Mouse (Mus musculus): Measurements from ENCODE around the gene Zfp112. TPM values are rescaled to one million over a fixed set of nuclear protein-coding genes. Genes with fewer than 3 reads are reported as not detected.
"Not testable (repeated sequence)": the region's sequence is repeated elsewhere in the genome, so short reads cannot be mapped to it uniquely, and the experiment has no call there.

Gene Zfp112
- total RNA-seq (2021): 10 to 100 TPM; 10.6 to 11.2 TPM
- long read RNA-seq, partial matches to known transcripts: 4 of 10 reads
- long read RNA-seq, other reads (novel, unspliced or antisense): 5 of 10 reads

DNA sequence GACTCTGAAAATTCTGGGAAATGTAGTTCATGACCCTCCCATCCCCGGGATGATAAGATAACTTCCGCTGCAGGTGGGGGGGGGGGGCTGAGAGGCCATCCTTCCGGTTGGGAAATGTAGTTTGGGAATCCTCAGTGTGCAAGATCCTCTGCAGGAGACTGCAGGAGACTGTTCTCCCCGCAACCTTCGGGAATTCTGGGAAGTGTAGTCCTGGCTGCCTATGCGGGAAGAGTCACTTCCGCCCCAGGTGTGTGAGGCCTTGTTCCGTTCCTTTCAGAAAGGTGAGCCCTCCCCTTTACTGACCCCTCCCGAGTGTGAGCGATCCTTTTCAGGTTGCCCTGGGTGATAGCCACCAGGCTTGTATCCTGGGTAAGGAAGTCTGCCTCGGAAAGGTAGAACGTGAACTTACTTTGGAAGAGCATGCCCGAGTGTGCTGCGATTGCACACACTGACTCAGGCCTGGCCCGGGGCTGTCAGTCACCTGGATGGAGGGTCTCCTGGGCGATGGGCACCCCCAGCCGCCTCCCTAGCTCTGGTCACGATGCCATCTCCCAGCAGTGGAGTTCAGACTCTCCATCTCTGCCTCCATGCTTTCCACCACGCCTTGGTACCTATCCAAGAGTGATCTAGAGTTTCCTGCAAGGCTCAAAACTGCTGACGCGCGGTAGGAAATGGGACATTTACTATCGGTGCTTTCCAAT lies at the start of gene Zfp112:
TSS of gene Zfp112 (plus strand) at position 159 of the 701 bp plus-strand sequence.
- DNase-seq (ENCODE audit: low spot score in 2 of 2): peak; percentile 82 to 88

DNA sequence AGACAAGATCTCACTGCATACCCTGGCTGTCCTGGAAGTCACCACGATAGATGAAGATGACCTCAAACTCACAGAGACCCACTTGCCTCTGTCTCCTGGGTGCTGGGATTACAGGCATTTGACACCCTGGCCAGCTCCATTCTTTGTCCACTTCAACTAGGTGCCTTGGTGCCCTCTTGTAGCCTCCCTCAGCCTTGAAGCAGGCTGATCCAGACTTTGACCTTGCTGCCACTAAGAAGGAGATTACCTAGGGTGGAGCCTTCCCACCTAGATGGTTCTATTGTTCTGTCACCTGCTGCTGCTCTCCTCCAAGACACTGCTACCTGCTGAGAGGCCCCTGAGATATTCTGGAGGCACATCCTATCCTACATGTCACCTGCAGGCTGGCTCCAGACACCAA lies 37.7 kb upstream of the Zfp112 start:
- not testable (repeated sequence) for DNase-seq (ENCODE audit: low spot score in 2 of 2)

DNA sequence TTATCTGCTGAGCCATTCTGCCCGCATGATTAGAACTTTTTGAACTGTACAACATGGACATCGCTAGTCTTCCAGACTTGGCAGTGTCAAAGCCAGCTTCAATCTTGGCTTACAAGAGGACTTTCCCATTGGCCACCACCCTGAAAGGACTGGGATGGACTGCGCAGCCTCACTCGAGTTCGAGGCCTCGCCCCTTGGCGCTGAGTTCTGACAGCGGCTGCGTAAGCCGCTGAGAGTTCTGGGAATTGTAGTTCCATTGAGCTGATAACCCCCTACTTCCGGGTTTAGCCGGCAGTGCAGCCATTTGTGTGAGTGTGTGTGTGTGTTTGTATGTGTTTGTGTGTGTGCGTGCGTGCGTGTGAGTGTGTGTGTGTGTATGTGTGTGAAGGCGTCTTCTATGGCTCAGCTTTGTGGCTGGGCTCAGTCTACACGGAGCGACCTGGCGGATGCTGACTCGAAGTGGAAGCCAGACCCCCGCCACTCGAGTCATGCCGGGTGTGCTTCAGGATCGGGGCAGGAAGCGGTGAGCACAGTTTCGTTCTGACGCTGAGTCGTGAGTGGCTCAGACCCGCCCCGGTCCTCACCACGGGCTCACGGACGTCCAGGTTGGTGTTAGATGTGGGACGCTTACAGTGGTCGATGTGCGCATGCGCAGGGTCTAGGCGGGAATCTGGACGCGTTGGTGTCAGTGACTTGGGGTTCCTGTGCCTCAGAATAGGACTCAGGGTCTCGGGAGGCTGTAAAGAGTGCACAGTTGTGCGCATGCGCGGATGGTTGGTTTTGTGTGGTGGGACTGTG lies 30.3 kb upstream of the Zfp112 start, which contains the start of gene Zfp180:
TSS of gene Zfp180 (plus strand) at position 291 of the 798 bp plus-strand sequence.
- peak; percentile 93 to 98 for DNase-seq (ENCODE audit: low spot score in 2 of 2)

DNA sequence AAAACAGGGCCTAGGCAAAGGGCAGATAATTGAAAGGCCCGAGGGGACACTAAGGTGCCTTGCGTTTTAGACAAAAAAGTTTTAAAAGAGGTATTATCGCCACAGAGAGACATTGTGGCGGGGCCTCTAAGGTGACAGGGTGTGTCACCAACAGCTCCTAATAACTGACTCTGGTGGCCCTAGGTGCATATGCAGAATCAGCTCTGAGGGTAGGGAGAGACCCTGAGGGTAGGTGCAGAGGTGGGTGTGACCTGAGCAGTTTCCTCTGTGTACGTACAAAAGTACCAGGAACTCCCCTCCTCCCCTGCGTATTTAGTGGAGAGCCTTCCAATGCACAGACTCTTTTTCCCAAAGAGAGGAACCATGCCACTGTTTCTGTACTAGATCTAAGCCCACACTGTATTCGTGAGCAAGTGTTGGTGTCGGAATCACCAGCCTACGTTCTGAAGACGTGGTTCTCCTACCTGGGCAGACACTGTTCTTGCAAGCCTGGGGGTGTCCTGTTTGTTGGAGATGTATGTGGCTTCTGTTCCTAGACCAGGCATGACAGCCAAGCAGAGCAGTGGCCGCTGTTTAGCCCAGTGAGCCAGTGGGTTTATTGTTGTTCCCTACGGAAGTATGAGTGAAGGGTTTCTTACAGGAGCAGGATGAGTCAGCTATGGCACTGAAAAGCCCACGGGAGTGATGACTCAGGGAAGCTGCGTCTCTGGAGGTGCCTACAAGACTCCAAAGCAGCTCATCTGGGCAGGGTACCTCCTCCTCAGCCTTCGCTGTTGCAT lies 29.5 kb upstream of the Zfp112 start:
- peak in 1 of 2 experiments; percentile 9 for DNase-seq (ENCODE audit: low spot score in 2 of 2)

DNA sequence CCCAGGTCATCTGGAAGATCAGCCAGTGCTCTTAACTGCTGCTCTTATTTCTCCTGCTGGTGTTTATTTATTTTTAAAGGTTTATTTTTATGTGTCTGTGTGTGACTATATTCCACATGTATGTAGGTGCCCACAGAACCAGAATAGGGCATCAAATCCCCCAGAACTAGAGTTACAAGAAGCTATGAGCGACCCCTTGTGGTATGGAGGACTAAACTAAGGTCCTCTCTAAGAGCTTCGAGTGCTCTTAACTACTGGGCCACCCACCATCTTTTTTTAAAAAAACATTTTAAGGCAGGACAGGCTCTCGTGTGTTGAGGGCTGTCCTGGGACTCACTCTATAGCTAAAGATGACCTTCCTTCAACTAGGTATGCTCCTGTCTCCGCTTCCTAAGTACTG lies 25.2 kb upstream of the Zfp112 start:
- no peak for DNase-seq (ENCODE audit: low spot score in 2 of 2)

DNA sequence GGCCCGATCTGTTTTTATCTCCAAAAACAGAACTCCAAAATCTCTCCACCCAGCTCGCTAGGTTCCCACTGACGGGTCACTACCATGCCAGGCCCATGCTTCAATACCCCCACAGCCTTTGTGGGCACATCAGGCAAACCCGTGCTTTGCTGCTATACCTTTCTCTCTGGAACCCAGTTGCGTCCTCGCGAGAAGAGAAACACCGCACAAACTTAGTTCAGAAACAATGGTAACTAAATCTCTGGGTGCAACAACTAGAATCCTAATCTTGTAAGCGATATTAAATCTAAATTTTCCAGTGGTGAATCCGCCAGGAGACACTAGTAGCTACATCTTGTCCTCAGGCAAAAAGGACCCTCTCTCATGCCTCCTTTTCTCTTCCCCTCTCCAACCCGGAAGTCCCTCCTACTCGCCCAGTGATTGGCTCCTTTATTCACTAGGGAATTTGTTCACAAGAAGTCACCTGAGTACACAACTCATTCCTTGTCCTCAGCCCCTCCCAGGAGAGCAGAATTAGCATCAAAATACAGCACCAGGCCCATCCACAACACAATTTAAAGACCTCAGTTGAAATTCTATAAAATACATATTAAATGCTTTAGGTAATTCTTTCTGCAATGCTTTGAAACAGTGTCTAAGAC lies 24.5 kb upstream of the Zfp112 start:
- no peak for DNase-seq (ENCODE audit: low spot score in 2 of 2)

DNA sequence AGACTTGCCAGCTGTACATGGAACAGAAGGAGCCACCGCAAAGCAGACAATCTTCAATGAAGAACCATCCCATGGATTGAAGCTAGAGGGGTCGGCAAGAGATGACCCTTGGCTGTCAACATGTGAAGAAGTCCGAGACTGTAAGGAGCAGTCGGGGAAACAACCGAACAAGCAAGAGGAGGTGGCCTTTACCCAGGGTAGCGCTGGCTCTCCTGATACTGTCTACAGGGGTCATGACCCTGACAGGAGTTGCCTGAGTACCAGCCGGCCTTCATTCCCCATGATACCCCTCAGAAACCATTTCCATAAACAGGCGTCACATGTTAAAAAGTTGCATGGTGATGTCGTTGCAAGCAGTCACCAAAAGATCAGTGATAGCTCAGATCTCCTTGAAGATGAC lies 7.7 kb upstream of the Zfp112 start:
- no peak for DNase-seq (ENCODE audit: low spot score in 2 of 2)

DNA sequence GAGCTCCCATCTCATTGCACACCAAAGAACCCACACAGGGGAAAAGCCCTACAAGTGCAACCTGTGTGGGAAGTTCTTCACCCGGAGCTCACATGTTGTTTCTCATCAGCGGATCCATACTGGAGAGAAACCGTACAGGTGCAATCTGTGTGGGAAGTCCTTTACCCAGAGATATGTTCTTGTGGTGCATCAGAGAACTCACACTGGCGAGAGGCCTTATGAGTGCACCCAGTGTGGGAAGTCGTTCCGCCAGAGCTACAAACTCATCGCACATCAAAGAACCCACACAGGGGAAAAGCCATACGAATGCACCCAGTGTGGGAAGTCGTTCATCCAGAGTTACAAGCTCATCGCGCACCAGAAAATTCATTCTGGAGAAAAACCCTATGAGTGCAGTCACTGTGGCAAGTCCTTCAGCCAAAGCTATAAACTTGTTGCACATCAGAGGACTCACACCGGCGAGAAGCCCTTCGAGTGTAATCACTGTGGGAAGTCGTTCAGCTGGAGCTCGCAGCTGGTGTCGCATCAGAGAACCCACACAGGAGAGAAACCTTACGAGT lies 6.9 kb upstream of the Zfp112 start:
- DNase-seq (ENCODE audit: low spot score in 2 of 2): no peak

DNA sequence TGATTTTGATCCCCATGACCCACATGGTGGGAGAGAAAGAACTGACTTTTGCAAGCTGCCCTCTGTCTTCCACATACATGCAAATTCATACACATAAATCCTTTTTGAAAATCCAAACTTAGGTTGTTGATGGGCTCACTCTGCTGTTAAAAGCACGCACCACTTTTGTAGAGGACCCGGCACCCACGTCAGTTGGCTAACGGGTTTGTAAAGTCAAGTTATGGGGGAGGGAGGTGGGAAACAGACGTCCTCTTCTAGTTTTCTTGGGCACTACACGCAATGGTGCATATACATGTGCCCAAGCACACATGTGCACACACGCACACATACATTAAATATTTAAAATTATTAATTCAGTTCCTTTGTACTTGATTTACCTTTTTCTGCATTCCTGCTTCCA lies 1.3 kb upstream of the Zfp112 start:
- DNase-seq (ENCODE audit: low spot score in 2 of 2): no peak

DNA sequence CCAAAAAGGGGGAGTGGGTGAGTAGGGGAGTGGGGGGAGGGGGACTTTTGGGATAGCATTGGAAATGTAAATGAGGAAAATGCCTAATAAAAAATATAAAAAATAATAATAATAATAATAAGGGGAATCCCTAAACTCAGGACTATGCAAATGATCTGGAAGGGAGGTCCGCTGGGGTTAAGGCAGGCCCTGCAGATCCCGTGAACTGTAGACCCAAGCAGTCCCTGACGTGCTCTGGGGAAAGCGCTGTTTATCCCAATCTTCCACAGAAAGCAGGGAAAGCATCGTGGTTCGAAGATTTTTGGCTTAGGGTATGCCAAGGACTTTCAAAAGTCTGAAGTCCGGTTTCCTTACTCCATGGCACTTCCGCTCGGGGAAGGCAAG lies 350 bp upstream of the Zfp112 start:
- no peak for DNase-seq (ENCODE audit: low spot score in 2 of 2)

DNA sequence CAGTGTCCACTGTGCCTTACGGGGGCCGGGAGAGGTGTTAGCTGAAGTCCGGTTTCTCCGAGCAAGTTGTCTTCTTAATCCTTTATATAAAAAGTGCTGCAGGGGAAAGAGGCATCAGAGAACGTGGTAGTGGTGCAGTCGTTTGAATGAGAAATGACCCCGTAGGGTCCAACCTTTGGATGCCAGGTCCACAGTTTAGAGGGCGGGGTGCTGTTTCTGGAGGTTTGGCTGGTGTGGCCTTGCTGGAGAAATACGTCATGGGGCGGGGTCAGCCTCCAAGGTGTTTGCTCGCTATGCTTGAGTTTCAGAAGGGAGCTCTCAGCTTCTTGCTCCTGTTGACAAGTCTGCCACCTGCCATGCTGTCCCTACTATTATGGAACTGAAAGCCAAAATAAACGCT lies 887 bp downstream of the Zfp112 start:
- DNase-seq (ENCODE audit: low spot score in 2 of 2): peak in 1 of 2 experiments; percentile 16

DNA sequence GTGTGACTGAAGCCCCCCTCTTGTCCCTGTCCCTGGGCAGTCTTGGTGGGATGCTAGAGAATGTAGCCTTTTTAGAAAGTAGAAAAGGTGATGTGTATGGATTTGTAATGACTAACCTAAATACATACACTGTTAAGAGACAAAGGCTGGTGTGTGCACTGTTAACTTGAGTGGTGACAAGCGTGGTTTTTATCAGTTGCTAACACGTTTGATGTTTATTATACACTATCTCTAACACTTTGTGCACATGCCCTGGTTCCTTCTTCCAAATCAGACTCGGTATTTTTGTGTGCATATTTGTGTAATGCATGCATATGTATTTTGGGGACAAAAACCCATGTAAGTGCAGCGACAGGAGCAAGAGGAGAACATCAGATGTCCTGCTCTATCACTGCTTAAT lies 4.5 kb downstream of the Zfp112 start:
- DNase-seq (ENCODE audit: low spot score in 2 of 2): no peak

DNA sequence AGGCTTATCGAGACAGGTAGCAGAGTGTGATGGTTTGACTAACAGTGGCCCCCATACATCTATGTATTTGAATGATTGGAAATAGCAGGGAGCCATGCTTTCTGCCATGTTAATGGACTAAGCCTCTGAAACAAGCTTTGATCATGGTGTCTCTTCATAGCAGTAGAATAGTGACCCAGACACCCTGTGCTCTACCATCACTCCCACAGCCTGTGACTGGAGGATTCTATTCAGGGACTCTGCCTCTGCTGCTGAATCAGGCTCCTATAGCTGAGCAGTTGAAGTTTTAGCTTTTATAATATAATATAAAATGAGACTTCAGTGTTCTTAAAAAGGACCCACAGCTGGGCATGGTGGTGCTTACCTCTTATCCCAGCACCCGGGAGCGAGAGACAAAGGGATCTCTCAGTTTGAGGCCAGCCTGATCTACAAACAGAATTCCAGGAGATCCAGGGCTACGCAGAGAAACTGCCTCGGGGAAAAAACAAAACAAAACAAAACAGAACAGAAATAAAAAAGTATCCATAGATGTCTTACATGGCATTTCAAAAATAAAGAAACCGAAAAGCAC lies 21.4 kb downstream of the Zfp112 start:
- DNase-seq (ENCODE audit: low spot score in 2 of 2): no peak

DNA sequence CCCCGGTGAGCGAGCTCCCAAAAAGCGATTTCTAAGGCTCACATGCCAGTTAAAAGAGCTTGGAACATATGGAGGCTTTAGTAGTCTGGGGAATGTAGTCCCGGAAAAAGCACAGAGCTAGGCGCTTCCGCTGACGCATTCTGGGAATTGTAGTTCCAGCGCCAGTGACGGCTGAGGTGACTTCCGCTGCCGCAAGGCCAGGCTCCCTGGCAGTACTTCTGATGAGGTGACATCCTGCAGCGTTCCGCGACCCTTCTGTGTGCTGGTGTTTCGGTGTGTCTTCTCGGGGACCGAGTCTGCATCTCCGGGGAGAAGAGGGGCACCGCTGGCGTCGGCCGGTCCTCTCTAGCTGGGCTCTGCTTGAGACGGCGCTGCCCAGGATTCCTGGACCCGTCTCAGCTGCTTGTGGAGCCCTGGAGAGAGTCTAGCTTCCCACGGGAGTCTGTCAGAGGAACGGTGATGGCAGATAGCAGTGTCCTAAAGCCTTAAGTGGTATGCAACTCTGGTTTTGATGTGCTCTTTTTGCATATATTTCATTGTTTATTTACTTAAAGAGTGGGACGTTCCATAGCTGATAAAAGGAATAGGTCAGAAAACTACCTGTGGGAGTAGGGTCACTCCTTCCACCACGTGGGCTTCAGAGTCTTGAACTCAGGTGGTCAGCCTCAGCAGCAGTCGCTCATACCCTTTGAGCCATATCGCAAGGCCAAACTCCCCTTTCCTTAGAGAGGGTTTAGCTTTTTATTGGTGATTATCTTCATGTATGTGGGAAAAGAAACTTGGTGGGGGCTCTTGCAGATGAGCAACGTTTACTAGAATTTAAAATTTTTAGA lies 22.1 kb downstream of the Zfp112 start, which contains the start of gene Zfp235:
TSS of gene Zfp235 (plus strand) at position 174 of the 833 bp plus-strand sequence.
- DNase-seq (ENCODE audit: low spot score in 2 of 2): peak; percentile 91 to 96

DNA sequence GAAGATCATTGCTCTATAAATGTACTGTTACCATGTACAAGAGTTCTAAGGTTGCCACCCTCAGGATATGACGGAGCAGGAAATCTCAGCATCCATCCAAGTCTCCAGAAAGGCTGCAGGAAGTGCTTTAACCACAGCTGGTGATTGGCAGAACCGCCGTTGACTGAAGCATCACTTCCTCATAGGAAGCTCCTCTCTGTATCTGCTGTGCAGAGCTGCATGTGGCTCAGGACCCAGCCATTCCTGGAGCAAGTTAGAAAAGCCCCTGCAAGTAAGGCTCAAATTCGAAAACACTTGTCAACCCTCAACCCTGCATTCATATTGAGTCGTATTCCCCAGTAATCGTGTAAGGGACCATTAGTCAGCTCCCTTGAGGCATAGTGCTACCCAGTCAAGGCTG lies 30.5 kb downstream of the Zfp112 start:
- DNase-seq (ENCODE audit: low spot score in 2 of 2): no peak

DNA sequence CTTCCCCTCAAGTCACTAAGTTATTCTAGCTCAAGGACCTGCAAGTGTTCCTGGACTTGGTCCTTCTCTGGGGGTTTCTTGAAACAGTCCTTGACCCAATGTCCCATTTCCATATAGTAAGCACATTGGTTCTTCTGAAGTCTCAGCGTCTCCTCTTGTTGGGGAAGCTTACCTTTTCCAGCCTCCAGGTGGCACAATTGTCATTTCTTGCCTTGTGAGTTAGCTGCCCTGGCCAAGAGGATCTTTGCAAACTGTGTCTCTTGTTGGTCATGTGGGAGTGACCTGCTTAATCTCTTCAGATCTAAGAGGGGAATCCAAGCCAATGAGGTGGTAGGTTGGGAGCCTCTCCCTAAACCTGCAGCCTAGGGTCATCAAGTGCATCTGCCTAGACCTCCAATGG lies 41.2 kb downstream of the Zfp112 start:
- DNase-seq (ENCODE audit: low spot score in 2 of 2): no peak

DNA sequence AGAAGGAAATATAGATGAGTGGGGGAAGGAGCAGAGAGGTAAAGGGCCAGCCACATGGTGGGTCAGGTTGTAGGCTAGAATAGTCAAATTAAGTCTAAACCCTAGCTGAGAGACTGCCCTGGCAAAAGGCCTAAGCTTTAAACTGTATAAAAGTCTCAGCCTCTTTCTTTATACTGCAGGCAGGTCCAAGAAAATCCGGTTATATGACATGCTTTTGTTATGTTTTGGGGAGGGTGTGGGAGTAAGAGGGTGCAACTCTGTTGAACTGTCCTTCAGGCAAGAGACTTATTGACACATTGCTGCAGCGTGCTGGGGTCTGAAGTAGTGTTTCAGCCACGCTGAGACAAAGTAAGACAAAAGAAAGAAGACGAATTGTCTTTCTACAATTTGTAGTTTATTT lies 60.1 kb downstream of the Zfp112 start:
- DNase-seq (ENCODE audit: low spot score in 2 of 2): no peak

DNA sequence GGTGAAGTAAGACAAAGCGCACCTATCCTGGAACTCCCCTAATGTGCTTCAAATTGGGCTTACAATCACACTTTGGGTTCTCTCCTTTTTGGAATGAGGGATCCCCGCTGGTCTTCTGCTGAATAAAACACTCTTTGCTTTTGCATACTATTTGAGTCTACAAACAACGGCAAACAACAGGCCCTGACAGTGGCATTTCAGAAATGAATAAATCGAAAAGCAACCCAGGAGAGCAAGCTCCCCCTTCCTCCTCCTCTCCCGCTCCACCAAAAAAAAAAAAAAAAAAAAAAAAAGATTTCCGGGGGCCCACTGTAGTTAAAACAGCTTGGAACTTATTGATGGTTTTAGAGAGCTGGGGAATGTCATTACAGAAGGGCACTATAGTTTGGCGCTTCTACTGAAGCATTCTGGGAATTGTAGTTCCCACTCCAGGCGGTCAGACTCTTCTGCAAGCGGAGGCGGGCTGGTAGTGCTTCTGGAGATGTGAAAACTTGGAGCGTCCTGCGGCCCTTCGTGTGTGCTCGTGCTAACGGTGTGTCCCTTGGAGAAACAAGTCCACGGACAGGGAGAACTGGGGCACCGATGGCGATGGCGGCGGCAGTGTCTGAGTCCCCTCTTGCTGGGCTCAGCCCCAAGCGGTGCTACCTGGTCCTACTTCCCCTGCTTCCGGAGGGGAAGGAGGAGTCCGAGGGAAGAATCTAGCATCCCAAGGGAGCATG lies 62.7 kb downstream of the Zfp112 start, which contains the start of gene Zfp114:
TSS of gene Zfp114 (plus strand) at position 443 of the 719 bp plus-strand sequence.
- peak; percentile 78 to 80 for DNase-seq (ENCODE audit: low spot score in 2 of 2)

DNA sequence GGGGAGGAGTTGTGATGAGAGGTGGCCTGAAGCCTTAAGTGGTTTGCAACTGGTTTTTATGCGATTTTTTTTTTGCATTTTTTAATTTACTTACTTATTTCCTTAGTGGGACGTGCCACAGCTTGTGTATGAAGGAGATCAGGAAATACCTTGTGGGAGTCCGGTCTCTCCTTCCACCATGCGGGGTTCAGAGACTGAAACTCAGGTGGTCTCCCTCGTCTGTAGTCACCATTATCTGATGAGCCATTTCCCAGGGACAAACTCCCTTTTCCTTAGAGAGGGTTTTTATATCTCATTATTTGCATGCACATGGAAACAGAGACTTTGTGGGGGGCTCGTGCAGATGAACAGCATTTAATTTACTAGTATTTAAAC lies 63.2 kb downstream of the Zfp112 start:
- DNase-seq (ENCODE audit: low spot score in 2 of 2): no peak

Measured in layer of hippocampus, adult 18-20 months (tissue).